Mouse (Mus musculus) ES-E14 (cell line): ENCODE measurements around the gene Nup43. TPM values are rescaled to one million over a fixed set of nuclear protein-coding genes. Genes with fewer than 3 reads are reported as not detected.

ENCODE experiments used
- DNase-seq: peaks from one replicate; pipeline ENCODE4 v3.0.0-alpha.2; 2013; ENCODE audit warnings: low read depth, low spot score
- H3K27ac ChIP-seq: 2 replicates; pipeline ENCODE4 v1.5.1; 2012; ENCODE audit warnings: low read depth, mild to moderate bottlenecking, low read length, moderate library complexity, mixed read lengths; ENCODE audit not compliant: poor library complexity, insufficient read depth, severe bottlenecking
- H3K36me3 ChIP-seq: 2 replicates; pipeline ENCODE4 v1.6.1; 2012; ENCODE audit warnings: mild to moderate bottlenecking, low read length, moderate library complexity, mixed read lengths; ENCODE audit not compliant: control insufficient read depth, poor library complexity, insufficient read depth, severe bottlenecking
- H3K4me1 ChIP-seq, 2 experiments: fragments of 150-350 bp in 1 of 2; sonication (generic) in 1 of 2; 2 replicates each; pipeline ENCODE4 v1.6.1; 2012; ENCODE audit warnings: low read length in 2 of 2, mild to moderate bottlenecking in 1 of 2, mixed read lengths in 1 of 2; ENCODE audit not compliant: control insufficient read depth in 2 of 2, insufficient read depth in 2 of 2, poor library complexity in 1 of 2
- H3K4me3 ChIP-seq, 2 experiments: fragments of 150-350 bp in 1 of 2; sonication (generic) in 1 of 2; 2 replicates each; pipeline ENCODE4 v1.5.1; 2012; ENCODE audit warnings: low read length in 2 of 2, low read depth in 1 of 2, mild to moderate bottlenecking in 1 of 2, mixed read lengths in 1 of 2; ENCODE audit not compliant: insufficient read depth in 1 of 2, poor library complexity in 1 of 2, severe bottlenecking in 1 of 2
- H3K9ac ChIP-seq: 2 replicates; pipeline ENCODE4 v1.6.1; 2012; ENCODE audit warnings: low read depth, mild to moderate bottlenecking, low read length, mixed read lengths; ENCODE audit not compliant: poor library complexity, insufficient read depth, severe bottlenecking
- H3K9me3 ChIP-seq: fragments of 150-350 bp; sonication (generic); 2 replicates; pipeline ENCODE4 v1.6.1; 2012; ENCODE audit warnings: low read depth, mild to moderate bottlenecking, low read length; ENCODE audit not compliant: control insufficient read depth, insufficient read depth
- CHD2 ChIP-seq: IDR thresholded peaks from 2 replicates; pipeline ENCODE4 v1.6.1; 2014; ENCODE audit warnings: mild to moderate bottlenecking, low read depth, low read length, inconsistent platforms
- HCFC1 ChIP-seq: IDR thresholded peaks from 2 replicates; pipeline ENCODE4 v1.6.1; 2012; ENCODE audit warnings: low read length, inconsistent platforms, borderline replicate concordance; ENCODE audit not compliant: insufficient read depth
- MAFK ChIP-seq: IDR thresholded peaks from 2 replicates; pipeline ENCODE4 v1.6.1; 2014; ENCODE audit warnings: mild to moderate bottlenecking, low read depth, low read length, inconsistent platforms; ENCODE audit not compliant: insufficient read depth
- ZC3H11A ChIP-seq: IDR thresholded peaks from 2 replicates; pipeline ENCODE4 v1.6.1; 2012; ENCODE audit warnings: low read depth, mild to moderate bottlenecking, inconsistent platforms, low read length, borderline replicate concordance
- ZNF384 ChIP-seq: IDR thresholded peaks from 2 replicates; pipeline ENCODE4 v1.6.1; 2012; ENCODE audit warnings: low read depth, low read length, inconsistent platforms
- in situ Hi-C, 2 experiments: fragments of 600-800 bp; cut with MboI; formaldehyde crosslinking; loops; one replicate each; pipeline ENCODE4 v1.15.1; 2025; ENCODE audit warnings: low sequenced_read_pairs in 2 of 2, inconsistent platforms in 1 of 2; ENCODE audit not compliant: unreplicated experiment in 2 of 2
- total RNA-seq: library from RNA; depleted of rRNA; stranded (reverse); fragments of 300-350 nt; gene quantifications from 2 replicates; pipeline ENCODE4 v1.2.3, GENCODE M21; 2012

The Nup43 gene
- total RNA-seq, 1 experiment, result 81.1 TPM

- Histone ChIP-seq H3K4me1 (0 out of 4 replicates have a peak, but pooled peaks cover 0 to 2% of the 10 kb centered on the region in 2 experiments), H3K27ac (no peak overlapping the region), H3K9ac (no peak overlapping the region), H3K36me3 (peaks cover 23% of the 10 kb centered on the region), H3K9me3 (no peaks in the 10 kb centered on the region), H3K4me3 (no peak overlapping the region)
- no peak for DNase-seq
- TF ChIP-seq MAFK (no peak), ZC3H11A (no peak), HCFC1 (no peak), ZNF384 (no peak), CHD2 (no peak)
- in situ Hi-C loops, result no loop called here
Observed at GRCm38 (mm10) chr10:7640366-7640765, 26.9 kb upstream of the Nup43 start.

GRCm38 (mm10) chr10:7645911-7646310 lies 21.4 kb upstream of the Nup43 start:
- in situ Hi-C loops, result no loop called here
- Histone ChIP-seq H3K27ac (no peak overlapping the region; the same call in 1 of the 2 replicates), H3K4me1 (peaks cover 3 to 4% of the 10 kb centered on the region in 2 experiments; a peak in 1 of 4 replicates), H3K9ac (no peak overlapping the region), H3K4me3 (no peak overlapping the region), H3K9me3 (no peaks in the 10 kb centered on the region), H3K36me3 (peaks cover 12% of the 10 kb centered on the region)
- TF ChIP-seq MAFK, result no peak
- no peak for TF ChIP-seq ZC3H11A
- TF ChIP-seq CHD2, result no peak
- TF ChIP-seq ZNF384, result no peak
- no peak for TF ChIP-seq HCFC1
- DNase-seq, result no peak

- H3K4me1 ChIP-seq, result peaks cover 2 to 3% of the 10 kb centered on the region in 2 experiments; a peak in 1 of 4 replicates
- in situ Hi-C loops, result no loop called here
- no peak overlapping the region for H3K9ac ChIP-seq
- no peak overlapping the region for H3K27ac ChIP-seq
- H3K4me3 ChIP-seq, result no peak overlapping the region
- DNase-seq, result no peak
- no peak for TF ChIP-seq HCFC1
- no peak for TF ChIP-seq MAFK
- TF ChIP-seq CHD2, result no peak
- no peak for TF ChIP-seq ZNF384
- TF ChIP-seq ZC3H11A, result no peak
- peaks cover 10% of the 10 kb centered on the region for H3K36me3 ChIP-seq
- H3K9me3 ChIP-seq, result no peaks in the 10 kb centered on the region
Observed at GRCm38 (mm10) chr10:7649059-7649458, 18.2 kb upstream of the Nup43 start.

- DNase-seq, result no peak
- TF ChIP-seq CHD2 (no peak), ZNF384 (no peak), ZC3H11A (no peak), HCFC1 (no peak), MAFK (no peak)
Observed at GRCm38 (mm10) chr10:7651057-7651456, 16.2 kb upstream of the Nup43 start.

More at GRCm38 (mm10) chr10:7651057-7651456, 16.2 kb upstream of the Nup43 start:
- Histone ChIP-seq H3K36me3 (peaks cover 10% of the 10 kb centered on the region), H3K27ac (no peak overlapping the region), H3K4me1 (peaks cover 2% of the 10 kb centered on the region in 2 experiments; a peak in 1 of 4 replicates), H3K4me3 (no peak overlapping the region), H3K9me3 (no peaks in the 10 kb centered on the region), H3K9ac (no peak overlapping the region)
- in situ Hi-C loops, result no loop called here
